Comparison of ENCODE assay signal across 17 mouse cellular contexts in the genomic region with DNA sequence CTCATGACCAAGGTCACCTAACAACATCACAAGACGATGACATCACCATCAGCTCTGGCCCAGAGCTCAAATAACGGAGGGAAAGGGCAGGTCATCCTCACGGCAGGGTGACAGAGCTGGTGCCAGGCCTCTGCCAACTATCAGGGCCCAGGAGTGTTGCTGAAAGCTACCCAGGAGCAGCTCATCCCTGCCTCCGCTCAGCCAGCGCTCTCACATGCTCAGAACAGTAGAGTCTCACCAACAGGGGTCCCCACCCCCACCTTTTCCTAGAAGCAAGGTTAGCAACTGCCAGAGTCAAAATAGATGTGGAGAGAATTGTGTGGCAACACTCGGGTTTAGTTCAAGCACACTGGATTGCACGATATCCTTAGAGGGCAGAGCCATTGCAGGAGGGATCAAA. TPM values are rescaled to one million over a fixed set of nuclear protein-coding genes. Genes with fewer than 3 reads are reported as not detected.
DNase-seq lines count a peak whose midpoint lies in the region; ATAC-seq and TF ChIP-seq lines count a peak whose summit lies in the region.
"Had no signal": no experiment of that assay in that cellular context is flagged by ENCODE, and none has a peak within 500 bp of the region (broad histone marks: within the 10 kb centered on the region; RNA-seq: fewer than 3 reads in every experiment).

No protein-coding gene starts in this region.

- no peak overlapping the region for H3K4me2 ChIP-seq in kidney, postnatal 0 days (ENCODE audit: low read length)
- H3K4me2 ChIP-seq: embryonic facial prominence, embryonic 12.5 days; intestine, embryonic 15.5 days; midbrain, embryonic 12.5 days; neural tube, embryonic 13.5 days had no signal

- no peak overlapping the region for H3K27ac ChIP-seq in kidney, postnatal 0 days
- peak overlapping the region; percentile 72 for H3K27ac ChIP-seq in brown adipose tissue, adult 24 weeks (replicated peaks; ENCODE audit: low read depth, low read length)
- peak overlapping the region; percentile 56; the same call in 1 of the 2 replicates for H3K27ac ChIP-seq in heart, embryonic 10.5 days
- H3K27ac ChIP-seq: embryonic facial prominence, embryonic 12.5 days; hindbrain, embryonic 10.5 days; intestine, embryonic 15.5 days; layer of hippocampus, adult 2 months; liver, embryonic 14.5 days; midbrain, embryonic 12.5 days; neural tube, embryonic 13.5 days had no signal

- H3K4me1 ChIP-seq in kidney, postnatal 0 days (replicated peaks; ENCODE audit: insufficient read depth, low read length), result no peaks in the 10 kb centered on the region; the same call in 1 of the 2 replicates
- H3K4me1 ChIP-seq in brown adipose tissue, adult 24 weeks (ENCODE audit: control insufficient read depth, insufficient read depth, insufficient read length, low read length), result no peaks in the 10 kb centered on the region
- H3K4me1 ChIP-seq in heart, embryonic 10.5 days, result 0 out of 2 replicates have a peak, but pooled peaks cover 9% of the 10 kb centered on the region
- H3K4me1 ChIP-seq: midbrain, embryonic 12.5 days had no signal

- no peak overlapping the region for H3K9ac ChIP-seq in kidney, postnatal 0 days (ENCODE audit: low read depth, low read length)
- H3K9ac ChIP-seq: embryonic facial prominence, embryonic 12.5 days; intestine, embryonic 15.5 days; liver, embryonic 14.5 days; midbrain, embryonic 12.5 days; neural tube, embryonic 13.5 days had no signal

- H3K36me3 ChIP-seq in kidney, postnatal 0 days (ENCODE audit: insufficient read depth, low read length), result no peaks in the 10 kb centered on the region
- H3K36me3 ChIP-seq in heart, embryonic 10.5 days, result peaks cover 35% of the 10 kb centered on the region

- DNase-seq in kidney, postnatal 0 days (ENCODE audit: low spot score), result no peak
- DNase-seq in kidney, adult 18-20 months, result no peak
- DNase-seq in heart, embryonic 10.5 days (ENCODE audit: low spot score), result no peak
- DNase-seq in heart, postnatal 36 days, result peak; percentile 32 to 57
- no peak for DNase-seq in left cerebral cortex, adult 9 months (ENCODE audit: low spot score in 2 of 2)
- no peak for DNase-seq in cerebellum, adult 9-10 months
- DNase-seq: cerebellum, adult 8-10 months had no signal

- 71% methylated on average over 7 of the region's 7 CpGs for WGBS in kidney, postnatal 0 days
- 73% methylated on average over 7 of the region's 7 CpGs for WGBS in heart, embryonic 10.5 days

- no peaks in the 10 kb centered on the region for H3K27me3 ChIP-seq in kidney, postnatal 0 days (ENCODE audit: insufficient read depth, low read length)
- H3K27me3 ChIP-seq in heart, embryonic 10.5 days (ENCODE audit: insufficient read depth, poor library complexity, severe bottlenecking), result peaks cover 35% of the 10 kb centered on the region
- H3K27me3 ChIP-seq: CH12.LX; embryonic facial prominence, embryonic 12.5 days; intestine, embryonic 15.5 days; midbrain, embryonic 12.5 days; neural tube, embryonic 13.5 days had no signal

- no peak; the same call in 1 of the 2 replicates for ATAC-seq in kidney, postnatal 0 days (replicated peaks; ENCODE audit: low FRiP score, low read depth)
- ATAC-seq: forebrain, embryonic 14.5 days had no signal

- intact Hi-C loops in heart, postnatal 36 days (cut with DNase I), result loop anchor here (2.0 to 5.0 kb wide), 2 partner anchors 19 to 154 kb away; a partner anchor contains a TSS

- H3K4me3 ChIP-seq in kidney, postnatal 0 days (replicated peaks; ENCODE audit: low read depth, low read length), result no peak overlapping the region
- no peak overlapping the region for H3K4me3 ChIP-seq in brown adipose tissue, adult 24 weeks (ENCODE audit: insufficient read depth, low read depth, low read length)
- H3K4me3 ChIP-seq in heart, embryonic 10.5 days, result no peak overlapping the region
- H3K4me3 ChIP-seq: embryonic facial prominence, embryonic 12.5 days; hindbrain, embryonic 10.5 days; intestine, embryonic 15.5 days; layer of hippocampus, adult 2 months; midbrain, embryonic 12.5 days; neural tube, embryonic 13.5 days had no signal

- 0 out of 2 replicates have a peak, but pooled peaks have one; percentile 10 for TF ChIP-seq CTCF in kidney, postnatal 0 days (IDR thresholded peaks at IDR 0.05; ENCODE audit: low read depth)

- H3K9me3 ChIP-seq in kidney, postnatal 0 days (replicated peaks; ENCODE audit: low read length), result no peaks in the 10 kb centered on the region
- H3K9me3 ChIP-seq in heart, embryonic 10.5 days, result no peaks in the 10 kb centered on the region
- H3K9me3 ChIP-seq: embryonic facial prominence, embryonic 12.5 days; hindbrain, embryonic 10.5 days; intestine, embryonic 15.5 days; midbrain, embryonic 12.5 days; neural tube, embryonic 13.5 days had no signal

RNA-seq across cellular contexts. Expression of a gene that starts 12.5 kb away (rescaled TPM):
- 215 and 222 TPM in 2 replicates for polyA plus RNA-seq in kidney, postnatal 0 days (2015; fragmentation: Nextera tagmentation; extraction: Ambion mirVana)
- 50.9 and 64.4 TPM in 2 replicates for polyA plus RNA-seq in brown adipose tissue, adult 24 weeks (2012; ENCODE audit: insufficient read depth, insufficient read length, missing spikeins)
- 228 and 283 TPM in 2 replicates for polyA plus RNA-seq in heart, embryonic 10.5 days (2016; fragmentation: Nextera tagmentation; extraction: Ambion mirVana)
- total RNA-seq in heart, postnatal 36 days (2021), result 10 to 100 TPM; 53.8 to 55.3 TPM

RNA-seq across cellular contexts. Expression of a gene that starts 12.6 kb away (rescaled TPM):
- polyA plus RNA-seq in kidney, postnatal 0 days (2015; fragmentation: Nextera tagmentation; extraction: Ambion mirVana), result 29.2 and 29.4 TPM in 2 replicates
- polyA plus RNA-seq in brown adipose tissue, adult 24 weeks (2012; ENCODE audit: insufficient read depth, insufficient read length, missing spikeins), result 8.6 and 15.5 TPM in 2 replicates
- polyA plus RNA-seq in heart, embryonic 10.5 days (2016; fragmentation: Nextera tagmentation; extraction: Ambion mirVana), result 12.2 and 14.2 TPM in 2 replicates
- 10 to 100 TPM; 10.8 to 12.8 TPM for total RNA-seq in heart, postnatal 36 days (2021)

RNA-seq across cellular contexts. Expression of a gene that starts 54.8 kb away (rescaled TPM):
- polyA plus RNA-seq in kidney, postnatal 0 days (2015; fragmentation: Nextera tagmentation; extraction: Ambion mirVana), result 34.5 and 39.6 TPM in 2 replicates
- 33.9 and 34.2 TPM in 2 replicates for polyA plus RNA-seq in brown adipose tissue, adult 24 weeks (2012; ENCODE audit: insufficient read depth, insufficient read length, missing spikeins)
- 36.7 and 41.6 TPM in 2 replicates for polyA plus RNA-seq in heart, embryonic 10.5 days (2016; fragmentation: Nextera tagmentation; extraction: Ambion mirVana)
- 10 to 100 TPM; 28.0 to 28.1 TPM for total RNA-seq in heart, postnatal 36 days (2021)

RNA-seq across cellular contexts. Expression of a gene that starts 54.9 kb away (rescaled TPM):
- polyA plus RNA-seq in kidney, postnatal 0 days (2015; fragmentation: Nextera tagmentation; extraction: Ambion mirVana), result 28.0 and 29.2 TPM in 2 replicates
- 15.7 and 19.6 TPM in 2 replicates for polyA plus RNA-seq in brown adipose tissue, adult 24 weeks (2012; ENCODE audit: insufficient read depth, insufficient read length, missing spikeins)
- polyA plus RNA-seq in heart, embryonic 10.5 days (2016; fragmentation: Nextera tagmentation; extraction: Ambion mirVana), result 40.7 and 42.5 TPM in 2 replicates
- total RNA-seq in heart, postnatal 36 days (2021), result 10 to 100 TPM; 14.6 to 15.4 TPM

Comparison
In these comparisons a context has a peak if more than half of its experiments do, and no peak if none do; other contexts are left out.
1. DNase-seq: peak in heart, postnatal 36 days (2 of 2); none in kidney, postnatal 0 days (single experiment), kidney, adult 18-20 months (single experiment), heart, embryonic 10.5 days (single experiment), left cerebral cortex, adult 9 months (0 of 2) and cerebellum, adult 9-10 months (single experiment).